Mouse (Mus musculus) heart, embryonic 10.5 days (tissue): Measurements from ENCODE around the gene Sass6. TPM values are rescaled to one million over a fixed set of nuclear protein-coding genes. Genes with fewer than 3 reads are reported as not detected.

Experiments
- DNase-seq: peaks from one replicate; pipeline ENCODE4 v3.0.0-alpha.2; 2017; ENCODE audit warnings: low spot score
- H3K27ac ChIP-seq: fragments of 300-500 bp; sonication (generic); 2 replicates; pipeline ENCODE4 v1.5.1; 2016; ENCODE audit warnings: mild to moderate bottlenecking
- H3K27me3 ChIP-seq: fragments of 300-500 bp; sonication (generic); 2 replicates; pipeline ENCODE4 v1.6.1; 2016; ENCODE audit warnings: mild to moderate bottlenecking; ENCODE audit not compliant: poor library complexity, insufficient read depth, severe bottlenecking
- H3K36me3 ChIP-seq: fragments of 300-500 bp; sonication (generic); 2 replicates; pipeline ENCODE4 v1.6.1; 2016; ENCODE audit warnings: mild to moderate bottlenecking, moderate library complexity
- H3K4me1 ChIP-seq: fragments of 300-500 bp; sonication (generic); 2 replicates; pipeline ENCODE4 v1.6.1; 2016; ENCODE audit warnings: mild to moderate bottlenecking
- H3K4me3 ChIP-seq: fragments of 300-500 bp; sonication (generic); 2 replicates; pipeline ENCODE4 v1.5.1; 2016; ENCODE audit warnings: mild to moderate bottlenecking, moderate library complexity
- H3K9me3 ChIP-seq: fragments of 300-500 bp; sonication (generic); 2 replicates; pipeline ENCODE4 v1.6.1; 2016; ENCODE audit warnings: mild to moderate bottlenecking, moderate library complexity
- WGBS: fragments of 180-500 bp; shearing (Covaris S2); methylation state at CpG from one replicate; pipeline ENCODE4 v1.1.7; 2016; 5-methylcytosine and 5-hydroxymethylcytosine counted together
- polyA plus RNA-seq: library from polyadenylated mRNA; unstranded; fragments of >200 nt; fragmentation: Nextera tagmentation; extraction: Ambion mirVana; gene quantifications from 2 replicates; pipeline ENCODE4 v1.2.1, GENCODE M21; 2016

Gene Sass6
- polyA plus RNA-seq, 1 experiment from 2014 or later: 21.7 TPM

DNA sequence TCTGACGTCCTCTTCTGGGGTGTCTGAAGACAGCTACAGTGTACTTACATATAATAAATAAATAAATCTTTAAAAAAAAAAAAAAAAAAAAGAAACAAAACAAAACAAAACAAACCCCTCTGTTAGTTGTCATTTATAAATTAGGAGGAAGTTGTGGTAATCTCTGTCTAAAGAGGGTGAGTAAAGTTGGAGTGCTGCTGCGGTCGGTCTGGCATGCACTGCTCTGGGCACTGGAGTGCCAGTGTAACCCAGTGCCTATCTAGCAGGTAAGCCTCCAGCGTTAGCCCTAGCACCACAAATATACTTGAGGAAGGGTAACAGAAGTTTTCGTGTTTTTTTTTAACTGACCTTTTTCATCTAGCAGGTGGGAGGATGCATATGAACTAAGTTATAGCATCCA lies 6.2 kb downstream of the Sass6 start:
- H3K9me3 ChIP-seq: no peaks in the 10 kb centered on the region
- no peaks in the 10 kb centered on the region for H3K27me3 ChIP-seq
- H3K4me1 ChIP-seq: no peaks in the 10 kb centered on the region
- WGBS: 90% methylated on average over 5 of the region's 5 CpGs
- H3K27ac ChIP-seq: no peak overlapping the region
- no peak overlapping the region for H3K4me3 ChIP-seq
- no peak for DNase-seq
- H3K36me3 ChIP-seq: peaks cover 8% of the 10 kb centered on the region; the same call in 1 of the 2 replicates

DNA sequence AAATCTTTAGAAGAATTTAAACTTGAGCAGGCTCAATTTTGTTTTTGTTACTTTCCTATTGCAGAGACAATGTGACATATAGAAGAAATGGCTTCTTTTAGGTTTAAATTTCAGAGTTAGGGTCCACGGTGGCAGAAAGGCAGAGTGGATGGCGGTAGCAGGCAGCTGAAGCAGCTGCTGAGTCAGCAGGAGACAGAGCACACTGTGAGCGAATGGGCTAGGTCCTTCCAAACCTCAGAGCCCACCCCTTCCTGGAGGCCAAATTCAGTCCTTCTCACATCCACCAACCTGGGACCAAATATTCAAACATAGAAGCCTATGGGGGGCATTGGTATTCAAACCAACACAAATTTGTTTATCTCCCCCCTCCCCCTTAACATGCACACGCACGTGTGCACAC lies 7.0 kb downstream of the Sass6 start:
- 89% methylated on average over 5 of the region's 5 CpGs for WGBS

DNA sequence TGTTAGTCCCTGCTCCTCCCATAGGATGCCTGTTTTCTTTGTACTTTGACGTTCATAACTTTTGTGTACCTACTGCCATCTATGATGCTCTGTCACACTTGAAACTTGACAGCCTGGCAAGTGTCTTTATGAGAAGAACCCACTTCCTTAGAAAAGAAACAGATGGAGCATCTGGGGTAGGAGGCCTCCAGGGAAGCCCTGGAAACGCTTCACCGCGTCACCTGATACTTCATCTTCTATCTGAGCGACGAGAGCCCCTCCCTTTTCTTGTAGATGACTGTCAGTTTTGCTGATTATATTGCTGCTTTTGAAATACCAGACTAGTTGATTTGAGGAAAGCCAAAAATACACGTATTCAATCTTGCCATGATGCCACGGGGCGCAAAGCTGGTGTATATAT lies 9.8 kb downstream of the Sass6 start:
- Histone ChIP-seq H3K9me3 (no peaks in the 10 kb centered on the region), H3K27ac (no peak overlapping the region), H3K4me1 (no peaks in the 10 kb centered on the region), H3K36me3 (peaks cover 40% of the 10 kb centered on the region), H3K27me3 (no peaks in the 10 kb centered on the region), H3K4me3 (no peak overlapping the region)
- DNase-seq: no peak
- 78% methylated on average over 9 of the region's 9 CpGs for WGBS

More for the DNA sequence above, 7.0 kb downstream of the Sass6 start:
- Histone ChIP-seq H3K27ac (no peak overlapping the region), H3K27me3 (no peaks in the 10 kb centered on the region), H3K9me3 (no peaks in the 10 kb centered on the region), H3K36me3 (peaks cover 14% of the 10 kb centered on the region; the same call in 1 of the 2 replicates), H3K4me3 (no peak overlapping the region), H3K4me1 (no peaks in the 10 kb centered on the region)
- no peak for DNase-seq

DNA sequence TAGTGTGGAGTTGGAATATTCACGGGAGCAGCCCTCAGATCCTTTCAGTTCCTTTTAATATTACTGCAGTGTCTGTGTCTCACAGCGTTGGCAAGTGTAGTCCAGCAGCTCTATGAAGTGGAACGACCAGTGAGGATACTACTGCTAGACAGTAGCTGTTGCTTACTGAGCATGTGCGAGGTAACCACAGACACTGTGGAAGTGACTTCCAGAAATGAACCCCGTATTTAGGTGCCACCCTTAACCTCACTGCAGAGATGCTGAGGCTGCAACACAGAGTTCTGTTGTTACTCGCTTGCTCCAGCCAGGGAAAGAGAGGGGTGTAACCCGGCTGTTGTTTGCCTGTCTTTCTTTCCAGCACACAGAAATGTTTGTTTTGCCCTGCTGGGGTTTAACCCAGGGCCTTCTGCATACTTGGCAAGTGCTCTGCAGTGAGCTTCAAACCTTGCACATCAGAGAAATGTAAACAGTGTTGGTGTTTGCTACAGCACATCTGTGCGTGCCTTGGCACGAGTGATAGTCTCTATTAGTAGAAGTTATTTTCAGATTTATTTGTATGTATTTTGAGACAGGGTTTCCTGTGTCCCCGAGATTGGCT lies 19.6 kb downstream of the Sass6 start, which contains the start of gene Trmt13:
Trmt13 (minus strand) TSS at position 293 of the 598 bp plus-strand sequence.
- H3K27me3 ChIP-seq: no peaks in the 10 kb centered on the region
- H3K4me3 ChIP-seq: no peak within 1 kb of the TSS
- H3K27ac ChIP-seq: no peak within 1 kb of the TSS
- no peaks in the 10 kb centered on the region for H3K9me3 ChIP-seq
- 86% methylated on average over 10 of the region's 10 CpGs for WGBS
- H3K4me1 ChIP-seq: no peaks in the 10 kb centered on the region
- no peak for DNase-seq
- peaks cover 70% of the 10 kb centered on the region for H3K36me3 ChIP-seq

DNA sequence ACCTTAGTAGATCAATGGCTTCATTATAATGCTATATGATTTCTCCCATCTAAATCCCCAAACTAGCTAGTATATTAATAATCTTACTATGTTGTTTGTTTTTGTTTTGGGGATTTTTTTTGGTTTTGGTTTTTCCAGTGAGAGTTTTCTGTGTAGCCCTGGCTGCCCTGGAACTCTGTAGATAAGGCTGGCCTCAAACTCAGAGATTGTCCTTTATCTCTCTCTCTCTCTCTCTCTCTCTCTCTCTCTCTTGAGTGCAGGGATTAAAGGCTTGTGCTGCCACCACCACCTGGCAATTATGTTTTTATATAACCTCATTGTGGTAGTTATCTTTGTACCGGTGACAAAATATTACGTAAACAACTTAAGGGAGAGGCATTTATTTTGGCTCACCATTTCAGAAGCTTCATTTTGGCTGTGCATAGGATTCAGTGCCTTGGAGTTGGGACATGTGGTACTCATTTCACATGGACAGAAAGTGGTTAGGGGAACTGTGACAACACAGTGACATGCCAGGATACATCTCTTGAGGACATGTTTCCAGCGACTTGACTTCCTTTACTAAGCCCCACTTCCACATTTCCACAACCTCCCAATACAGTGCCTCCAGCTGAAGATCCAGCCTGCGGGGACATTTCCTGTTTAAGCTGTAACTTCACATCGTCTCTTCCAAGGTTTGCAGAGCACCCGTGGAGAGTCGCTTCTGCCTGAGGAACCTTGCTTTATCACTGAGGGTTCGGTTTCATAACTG lies 20.7 kb downstream of the Sass6 start:
- peaks cover 65% of the 10 kb centered on the region for H3K36me3 ChIP-seq
- 83% methylated on average over 8 of the region's 8 CpGs for WGBS

DNA sequence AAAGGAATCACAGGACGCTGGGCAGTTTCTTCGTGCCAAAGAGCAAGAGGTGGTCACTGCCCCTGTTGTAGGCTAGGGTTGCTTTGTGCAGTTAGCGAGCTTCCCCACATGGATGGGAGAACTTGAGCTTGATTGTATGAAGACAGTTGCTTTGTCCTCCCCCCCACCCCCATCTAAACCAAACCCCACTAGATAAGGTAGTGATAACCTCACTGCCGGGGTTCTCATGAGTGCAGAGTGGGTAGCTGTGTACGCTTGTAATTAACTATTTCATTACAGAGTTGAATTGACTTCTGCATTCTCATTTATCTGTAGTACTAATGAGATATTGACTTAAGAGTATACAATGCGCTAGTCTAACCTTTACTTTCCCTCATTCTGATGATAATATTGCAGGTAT lies 24.1 kb downstream of the Sass6 start:
- no peaks in the 10 kb centered on the region for H3K9me3 ChIP-seq
- peaks cover 73% of the 10 kb centered on the region for H3K36me3 ChIP-seq
- no peaks in the 10 kb centered on the region for H3K4me1 ChIP-seq
- DNase-seq: no peak
- no peak overlapping the region for H3K27ac ChIP-seq
- H3K4me3 ChIP-seq: no peak overlapping the region
- H3K27me3 ChIP-seq: no peaks in the 10 kb centered on the region
- 72% methylated on average over 6 of the region's 6 CpGs for WGBS

More for the DNA sequence above, 20.7 kb downstream of the Sass6 start:
- Histone ChIP-seq H3K9me3 (no peaks in the 10 kb centered on the region), H3K27me3 (no peaks in the 10 kb centered on the region), H3K4me1 (no peaks in the 10 kb centered on the region), H3K27ac (no peak overlapping the region), H3K4me3 (no peak overlapping the region)
- DNase-seq: no peak

DNA sequence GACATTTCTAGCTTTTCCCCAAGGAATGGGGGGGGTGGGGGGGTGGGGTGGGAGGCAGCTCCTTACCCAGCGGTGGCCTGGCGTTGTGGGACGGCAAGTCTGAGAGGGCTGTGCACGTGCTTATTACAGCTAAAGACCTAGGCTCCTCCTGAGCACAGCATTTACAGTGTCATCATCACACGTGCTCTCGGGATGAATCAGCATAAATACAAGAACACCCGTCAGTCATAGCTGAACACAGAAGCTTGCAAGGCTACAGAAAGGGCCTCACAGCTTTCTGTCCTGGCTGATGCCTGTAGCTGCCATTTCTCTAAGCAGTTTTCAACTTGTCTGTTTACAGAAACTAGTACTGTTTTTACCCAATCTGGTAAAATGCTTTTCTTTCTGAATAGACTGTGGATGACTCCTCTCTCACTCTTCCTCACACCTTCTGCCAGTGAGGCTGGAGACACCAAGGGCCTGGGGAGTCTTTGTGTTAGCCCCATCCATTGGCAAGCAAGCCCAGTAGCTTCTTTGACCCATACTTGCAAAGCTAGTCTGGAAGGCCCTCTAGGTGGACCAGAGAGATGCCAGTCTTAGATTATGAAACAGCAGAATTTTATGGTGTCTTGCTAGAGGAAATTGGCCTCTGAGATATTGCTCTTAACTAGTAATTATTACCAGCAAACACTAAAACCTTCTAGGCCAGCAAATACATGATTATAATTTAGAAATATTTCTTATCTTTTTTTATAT lies 26.0 kb downstream of the Sass6 start:
- Histone ChIP-seq H3K27me3 (no peaks in the 10 kb centered on the region), H3K36me3 (peaks cover 54% of the 10 kb centered on the region), H3K4me3 (no peak overlapping the region), H3K27ac (no peak overlapping the region), H3K9me3 (no peaks in the 10 kb centered on the region), H3K4me1 (no peaks in the 10 kb centered on the region)
- 86% methylated on average over 7 of the region's 7 CpGs for WGBS
- DNase-seq: no peak

DNA sequence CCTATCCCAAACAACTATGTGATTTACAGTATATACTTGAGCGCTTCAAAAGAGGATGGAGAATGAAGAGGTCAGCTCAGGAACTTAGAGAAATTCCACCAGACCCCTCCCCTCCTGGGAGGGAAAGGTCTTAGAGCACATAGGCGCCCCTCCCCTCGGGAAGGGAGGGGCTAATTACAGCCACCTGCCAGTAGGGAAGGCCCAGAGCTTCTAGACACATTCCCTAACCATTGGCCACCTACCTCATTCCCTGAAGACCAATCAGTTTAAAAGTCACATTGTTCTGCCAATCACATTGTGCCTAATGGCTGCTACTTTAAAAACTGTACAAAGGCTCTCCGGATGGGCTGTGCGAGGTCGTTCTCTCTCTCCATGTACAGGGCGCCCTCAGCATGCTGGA lies 27.9 kb downstream of the Sass6 start:
- no peaks in the 10 kb centered on the region for H3K4me1 ChIP-seq
- DNase-seq: no peak
- WGBS: 90% methylated on average over 7 of the region's 7 CpGs
- H3K27ac ChIP-seq: no peak overlapping the region
- H3K4me3 ChIP-seq: no peak overlapping the region
- no peaks in the 10 kb centered on the region for H3K27me3 ChIP-seq
- peaks cover 53% of the 10 kb centered on the region for H3K36me3 ChIP-seq
- no peaks in the 10 kb centered on the region for H3K9me3 ChIP-seq

DNA sequence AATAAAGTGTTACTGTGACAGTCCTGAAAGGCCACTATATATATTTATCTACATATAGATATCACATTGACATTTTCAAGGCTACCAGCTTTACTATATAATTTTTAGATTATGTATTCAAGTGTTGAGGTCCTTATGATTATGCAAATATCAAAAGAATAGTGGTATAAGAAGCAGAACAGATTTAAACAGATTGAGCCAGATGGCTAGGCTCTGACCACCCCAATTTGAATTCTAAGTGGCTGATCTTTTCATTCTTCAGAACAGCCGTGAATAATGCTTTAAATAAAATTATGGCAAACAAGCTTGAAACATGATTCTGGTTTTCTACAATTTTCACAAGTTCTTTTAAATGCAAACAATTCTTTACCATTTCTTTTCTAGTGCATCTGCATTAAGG lies 36.7 kb downstream of the Sass6 start:
- 83% methylated on average over 1 of the region's 1 CpGs for WGBS
- H3K4me3 ChIP-seq: no peak overlapping the region
- DNase-seq: no peak
- no peaks in the 10 kb centered on the region for H3K27me3 ChIP-seq
- no peaks in the 10 kb centered on the region for H3K9me3 ChIP-seq
- H3K27ac ChIP-seq: no peak overlapping the region
- peaks cover 63% of the 10 kb centered on the region for H3K36me3 ChIP-seq
- H3K4me1 ChIP-seq: peaks cover 6% of the 10 kb centered on the region; the same call in 1 of the 2 replicates

DNA sequence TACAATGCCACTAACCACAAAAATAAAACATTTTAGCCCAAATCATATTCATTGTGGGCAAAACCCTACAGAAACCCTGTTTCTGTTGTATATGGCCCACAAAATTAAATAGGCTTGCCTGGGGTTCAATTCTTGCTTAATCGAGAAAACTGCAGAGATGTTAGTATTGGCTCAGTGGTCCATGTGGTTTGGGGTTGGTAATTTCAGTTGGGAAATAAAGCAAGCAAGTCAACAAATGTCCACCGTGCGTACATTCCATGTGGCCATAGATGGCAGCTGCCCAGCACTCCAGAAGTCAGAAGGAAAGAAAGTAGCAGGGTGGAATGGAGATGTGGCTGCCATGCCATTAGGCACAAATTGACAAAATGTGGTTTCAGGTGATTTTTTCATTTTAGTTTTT lies 38.2 kb downstream of the Sass6 start:
- H3K4me3 ChIP-seq: no peak overlapping the region
- WGBS: 90% methylated on average over 3 of the region's 3 CpGs
- H3K4me1 ChIP-seq: peaks cover 6% of the 10 kb centered on the region; the same call in 1 of the 2 replicates
- no peak overlapping the region for H3K27ac ChIP-seq
- H3K9me3 ChIP-seq: no peaks in the 10 kb centered on the region
- no peaks in the 10 kb centered on the region for H3K27me3 ChIP-seq
- DNase-seq: no peak
- H3K36me3 ChIP-seq: peaks cover 66% of the 10 kb centered on the region

DNA sequence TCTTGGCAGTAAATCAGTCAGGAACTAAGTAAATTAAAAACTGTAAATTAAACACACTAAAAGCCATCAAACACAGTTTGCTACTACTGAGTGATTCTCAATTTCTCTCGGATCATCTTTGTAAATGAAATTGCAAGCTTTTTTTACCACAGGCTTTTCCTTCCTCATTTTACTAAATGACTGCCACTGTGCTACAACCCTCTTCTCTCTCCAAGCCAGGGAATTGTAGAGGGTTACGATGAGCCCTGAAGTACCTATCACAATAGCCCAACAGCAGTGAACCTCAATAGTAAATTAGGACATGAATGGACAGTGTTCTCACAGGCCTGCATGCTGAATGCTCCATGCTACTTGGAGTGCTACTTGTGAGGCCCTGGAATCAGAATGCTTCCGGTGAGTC lies 39.3 kb downstream of the Sass6 start:
- no peak overlapping the region for H3K27ac ChIP-seq
- no peak for DNase-seq
- no peaks in the 10 kb centered on the region for H3K9me3 ChIP-seq
- H3K36me3 ChIP-seq: peaks cover 74% of the 10 kb centered on the region
- H3K27me3 ChIP-seq: no peaks in the 10 kb centered on the region
- WGBS: 92% methylated on average over 3 of the region's 3 CpGs
- no peak overlapping the region for H3K4me3 ChIP-seq
- peaks cover 6% of the 10 kb centered on the region; the same call in 1 of the 2 replicates for H3K4me1 ChIP-seq

DNA sequence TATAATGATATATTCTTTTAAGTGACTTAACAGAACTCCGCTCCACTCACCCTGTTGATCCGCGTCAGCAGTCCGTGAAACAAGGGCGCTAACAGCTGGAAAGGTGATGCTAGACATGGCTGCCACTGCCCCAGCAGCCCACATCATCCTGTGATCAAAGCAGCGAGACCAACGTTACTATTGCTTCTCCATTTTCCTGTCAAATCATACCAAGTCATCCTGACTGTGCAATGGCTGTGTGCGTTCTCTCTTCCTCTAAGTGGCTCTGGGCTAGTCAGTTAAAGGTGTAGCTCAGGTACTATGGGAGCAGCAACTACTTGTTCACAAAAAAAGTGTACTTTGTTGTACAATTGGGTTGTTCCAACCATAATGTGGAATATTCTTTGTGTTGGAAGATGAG lies 40.1 kb downstream of the Sass6 start:
- no peak overlapping the region for H3K4me3 ChIP-seq
- WGBS: 85% methylated on average over 8 of the region's 8 CpGs
- H3K36me3 ChIP-seq: peaks cover 82% of the 10 kb centered on the region
- no peak for DNase-seq
- no peaks in the 10 kb centered on the region for H3K9me3 ChIP-seq
- H3K27ac ChIP-seq: no peak overlapping the region
- H3K4me1 ChIP-seq: peaks cover 6% of the 10 kb centered on the region; the same call in 1 of the 2 replicates
- H3K27me3 ChIP-seq: no peaks in the 10 kb centered on the region

DNA sequence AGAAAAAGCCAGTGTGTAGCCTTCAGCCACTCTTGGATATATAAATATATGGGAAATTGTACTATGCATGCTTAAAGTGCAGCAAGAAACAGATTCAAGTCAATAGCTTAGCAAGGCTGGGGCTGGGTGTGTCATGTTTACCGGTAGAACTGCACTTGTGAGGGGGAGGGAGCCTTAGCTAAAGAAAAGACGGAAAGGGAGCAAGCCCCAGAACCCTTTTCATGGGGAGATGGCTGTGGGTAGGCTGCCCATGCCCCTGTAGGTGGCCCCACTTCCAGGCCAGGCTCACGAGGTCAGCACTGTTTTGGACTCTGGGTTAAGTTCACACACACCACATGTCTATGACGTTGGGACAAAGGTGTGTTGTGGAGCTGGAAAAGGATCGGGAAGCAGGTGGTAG lies 41.0 kb downstream of the Sass6 start:
- Histone ChIP-seq H3K27ac (no peak overlapping the region), H3K27me3 (no peaks in the 10 kb centered on the region), H3K36me3 (peaks cover 87% of the 10 kb centered on the region), H3K9me3 (no peaks in the 10 kb centered on the region), H3K4me1 (no peaks in the 10 kb centered on the region), H3K4me3 (no peak overlapping the region)
- no peak for DNase-seq
- WGBS: 73% methylated on average over 5 of the region's 5 CpGs
